Mouse (Mus musculus) neural tube, embryonic 15.5 days (tissue): ENCODE measurements at regions not wholly inside any gene's neighbourhood (a gene's known extent, or its start where the extent isn't known, plus 50 kb on each side); places are given as distances from the start of the nearest gene placed in this dataset.

Experiments
- ATAC-seq: fragments of 200-750 bp; cut with Nextera tagmentation; 2 replicates; pipeline ENCODE4 v1.8.0; 2017; ENCODE audit warnings: mild to moderate bottlenecking, moderate TSS enrichment, moderate library complexity; ENCODE audit not compliant: low FRiP score
- H3K27ac ChIP-seq: fragments of 300-500 bp; sonication (generic); replicated peaks from 2 replicates; pipeline ENCODE4 v1.5.1; 2015; ENCODE audit warnings: mild to moderate bottlenecking, inconsistent platforms
- H3K27me3 ChIP-seq: fragments of 300-500 bp; sonication (generic); replicated peaks from 2 replicates; pipeline ENCODE4 v1.6.1; 2015; ENCODE audit warnings: inconsistent platforms
- H3K36me3 ChIP-seq: fragments of 300-500 bp; sonication (generic); 2 replicates; pipeline ENCODE4 v1.6.1; 2015; ENCODE audit warnings: inconsistent platforms
- H3K4me1 ChIP-seq: fragments of 300-500 bp; sonication (generic); 2 replicates; pipeline ENCODE4 v1.6.1; 2015; ENCODE audit warnings: inconsistent platforms
- H3K4me2 ChIP-seq: fragments of 300-500 bp; sonication (generic); 2 replicates; pipeline ENCODE4 v1.6.1; 2015; ENCODE audit warnings: inconsistent platforms, mild to moderate bottlenecking, moderate library complexity
- H3K4me3 ChIP-seq: fragments of 300-500 bp; sonication (generic); replicated peaks from 2 replicates; pipeline ENCODE4 v1.5.1; 2015; ENCODE audit warnings: mild to moderate bottlenecking, inconsistent platforms
- H3K9ac ChIP-seq: fragments of 300-500 bp; sonication (generic); replicated peaks from 2 replicates; pipeline ENCODE4 v1.6.1; 2015; ENCODE audit warnings: mild to moderate bottlenecking, inconsistent platforms
- H3K9me3 ChIP-seq: fragments of 300-500 bp; sonication (generic); replicated peaks from 2 replicates; pipeline ENCODE4 v1.6.1; 2016; ENCODE audit warnings: inconsistent platforms
- WGBS: fragments of 180-500 bp; shearing (Covaris S2); methylation state at CpG from one replicate; pipeline ENCODE4 v1.1.7; 2015; ENCODE audit warnings: mixed read lengths; 5-methylcytosine and 5-hydroxymethylcytosine counted together

GRCm38 (mm10) chr15:69257161-69257778 lies 2756.6 kb upstream of the Lrrc6 start:
- Histone ChIP-seq H3K4me1 (peaks cover 4% of the 10 kb centered on the region), H3K9ac (no peak overlapping the region), H3K36me3 (no peaks in the 10 kb centered on the region), H3K4me3 (no peak overlapping the region), H3K4me2 (no peak overlapping the region), H3K27ac (no peak overlapping the region), H3K27me3 (no peaks in the 10 kb centered on the region), H3K9me3 (no peaks in the 10 kb centered on the region)
- 20% methylated on average over 3 of the region's 3 CpGs for WGBS
- ATAC-seq, result no peak

- Histone ChIP-seq H3K9me3 (no peaks in the 10 kb centered on the region), H3K9ac (no peak overlapping the region), H3K27ac (no peak overlapping the region), H3K27me3 (no peaks in the 10 kb centered on the region), H3K4me2 (no peak overlapping the region), H3K4me3 (no peak overlapping the region), H3K4me1 (peaks cover 4% of the 10 kb centered on the region), H3K36me3 (no peaks in the 10 kb centered on the region)
- no peak for ATAC-seq
- WGBS, result 94% methylated on average over 2 of the region's 2 CpGs
Measured at GRCm38 (mm10) chr15:69253698-69254097, 2753.0 kb upstream of the Lrrc6 start.

GRCm38 (mm10) chr15:69252095-69252494 lies 2751.4 kb upstream of the Lrrc6 start:
- no peak overlapping the region for H3K4me2 ChIP-seq
- no peaks in the 10 kb centered on the region for H3K27me3 ChIP-seq
- no peak overlapping the region for H3K27ac ChIP-seq
- no peaks in the 10 kb centered on the region; the same call in 1 of the 2 replicates for H3K4me1 ChIP-seq
- H3K9me3 ChIP-seq, result no peaks in the 10 kb centered on the region
- no peak overlapping the region for H3K4me3 ChIP-seq
- no peak for ATAC-seq
- H3K9ac ChIP-seq, result no peak overlapping the region
- H3K36me3 ChIP-seq, result no peaks in the 10 kb centered on the region
- WGBS, result 92% methylated on average over 3 of the region's 3 CpGs

GRCm38 (mm10) chr15:69246190-69246966 lies 2745.7 kb upstream of the Lrrc6 start:
- Histone ChIP-seq H3K9ac (no peak overlapping the region), H3K4me3 (no peak overlapping the region), H3K4me1 (peaks cover 11% of the 10 kb centered on the region), H3K36me3 (no peaks in the 10 kb centered on the region), H3K27me3 (no peaks in the 10 kb centered on the region), H3K9me3 (no peaks in the 10 kb centered on the region), H3K27ac (peak overlapping the region; percentile 45; the same call in 1 of the 2 replicates), H3K4me2 (no peak overlapping the region)
- ATAC-seq, result peak; percentile 88
- 26% methylated on average over 3 of the region's 3 CpGs for WGBS

GRCm38 (mm10) chr15:69235271-69235670 lies 2734.6 kb upstream of the Lrrc6 start:
- 85% methylated on average over 1 of the region's 1 CpGs for WGBS
- Histone ChIP-seq H3K4me3 (no peak overlapping the region), H3K4me2 (no peak overlapping the region)

GRCm38 (mm10) chr15:69224619-69225587 lies 2724.2 kb upstream of the Lrrc6 start:
- H3K4me3 ChIP-seq, result no peak overlapping the region
- no peak overlapping the region for H3K9ac ChIP-seq
- H3K36me3 ChIP-seq, result no peaks in the 10 kb centered on the region
- H3K4me1 ChIP-seq, result no peaks in the 10 kb centered on the region; the same call in 1 of the 2 replicates
- ATAC-seq, result no peak
- H3K27me3 ChIP-seq, result no peaks in the 10 kb centered on the region
- 57% methylated on average over 6 of the region's 6 CpGs for WGBS
- no peak overlapping the region for H3K4me2 ChIP-seq
- no peak overlapping the region for H3K27ac ChIP-seq
- H3K9me3 ChIP-seq, result no peaks in the 10 kb centered on the region

More at GRCm38 (mm10) chr15:69235271-69235670, 2734.6 kb upstream of the Lrrc6 start:
- Histone ChIP-seq H3K9ac (no peak overlapping the region), H3K27ac (no peak overlapping the region), H3K9me3 (no peaks in the 10 kb centered on the region), H3K36me3 (no peaks in the 10 kb centered on the region), H3K27me3 (no peaks in the 10 kb centered on the region), H3K4me1 (no peaks in the 10 kb centered on the region)
- ATAC-seq, result no peak

GRCm38 (mm10) chr15:69223411-69223810 lies 2722.7 kb upstream of the Lrrc6 start:
- H3K9me3 ChIP-seq, result no peaks in the 10 kb centered on the region
- no peak for ATAC-seq
- H3K4me1 ChIP-seq, result no peaks in the 10 kb centered on the region; the same call in 1 of the 2 replicates
- no peaks in the 10 kb centered on the region for H3K36me3 ChIP-seq
- no peak overlapping the region for H3K9ac ChIP-seq
- H3K4me3 ChIP-seq, result no peak overlapping the region
- H3K27me3 ChIP-seq, result no peaks in the 10 kb centered on the region
- no peak overlapping the region for H3K27ac ChIP-seq
- no peak overlapping the region for H3K4me2 ChIP-seq

- no peaks in the 10 kb centered on the region; the same call in 1 of the 2 replicates for H3K4me1 ChIP-seq
- H3K27me3 ChIP-seq, result no peaks in the 10 kb centered on the region
- no peaks in the 10 kb centered on the region for H3K9me3 ChIP-seq
- WGBS, result 91% methylated on average over 1 of the region's 1 CpGs
- H3K4me3 ChIP-seq, result no peak overlapping the region
- no peak overlapping the region for H3K4me2 ChIP-seq
- H3K27ac ChIP-seq, result no peak overlapping the region
- no peak overlapping the region for H3K9ac ChIP-seq
- H3K36me3 ChIP-seq, result no peaks in the 10 kb centered on the region
- no peak for ATAC-seq
Measured at GRCm38 (mm10) chr15:69222391-69222790, 2721.7 kb upstream of the Lrrc6 start.
